Mouse (Mus musculus) spleen, embryonic (tissue): ENCODE measurements at regions not wholly inside any gene's neighbourhood (a gene's known extent, or its start where the extent isn't known, plus 50 kb on each side); places are given as distances from the start of the nearest gene placed in this dataset.

Source experiments
- CTCF ChIA-PET: fragments of 350-600 bp; sonication (Branson Sonifier 250); formaldehyde crosslinking; loops from one replicate; lab custom pipeline; 2022; lab: Charles Lee

DNA sequence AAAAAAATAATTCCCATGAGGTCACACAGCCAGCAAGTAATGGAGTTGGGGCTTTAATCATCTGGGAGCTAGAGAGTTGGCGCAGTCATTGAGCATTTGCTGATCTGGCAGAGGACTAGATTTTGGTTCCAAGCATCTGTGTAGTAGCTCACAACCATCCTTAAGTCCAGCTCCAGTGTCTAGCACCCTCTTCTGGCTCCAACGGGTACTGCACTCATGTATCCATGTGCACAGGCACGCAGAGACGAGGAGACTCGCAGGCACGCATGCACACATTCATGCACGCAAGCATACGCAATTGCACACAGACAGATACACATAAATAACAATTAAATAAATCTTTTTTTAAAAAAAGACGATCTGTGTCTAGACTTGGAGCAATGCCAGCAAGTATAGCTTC lies 455.5 kb upstream of the Tbx3 start:
- CTCF ChIA-PET = no interaction called here

GRCm38 (mm10) chr5:119215364-119215763 lies 455.1 kb upstream of the Tbx3 start:
- CTCF ChIA-PET = no interaction called here

DNA sequence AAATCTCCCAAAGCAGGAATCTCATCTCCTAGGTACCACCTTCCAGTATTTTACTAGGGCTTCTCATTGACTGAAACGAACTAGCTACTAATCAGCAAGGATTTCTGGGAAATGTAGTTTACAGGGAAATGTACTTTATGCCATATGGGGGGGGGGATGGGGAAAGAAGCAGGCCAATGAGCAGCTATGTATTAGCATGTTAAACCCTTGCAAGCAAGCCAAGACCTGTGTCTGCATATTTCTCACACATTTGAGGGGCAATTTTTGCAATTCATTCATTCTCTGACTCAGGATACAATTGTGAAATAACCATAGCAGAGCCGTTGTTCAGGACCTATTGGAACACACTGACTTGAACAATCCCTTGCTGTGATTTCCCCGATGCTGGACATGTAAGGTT lies 454.3 kb upstream of the Tbx3 start:
- CTCF ChIA-PET = interaction anchor here (0.7 kb wide), 1 partner anchor 1819 kb away, joined by 3 read pairs; no protein-coding TSS in a partner anchor

- CTCF ChIA-PET = no interaction called here
Measured at GRCm38 (mm10) chr5:119217077-119217476, 453.4 kb upstream of the Tbx3 start.

DNA sequence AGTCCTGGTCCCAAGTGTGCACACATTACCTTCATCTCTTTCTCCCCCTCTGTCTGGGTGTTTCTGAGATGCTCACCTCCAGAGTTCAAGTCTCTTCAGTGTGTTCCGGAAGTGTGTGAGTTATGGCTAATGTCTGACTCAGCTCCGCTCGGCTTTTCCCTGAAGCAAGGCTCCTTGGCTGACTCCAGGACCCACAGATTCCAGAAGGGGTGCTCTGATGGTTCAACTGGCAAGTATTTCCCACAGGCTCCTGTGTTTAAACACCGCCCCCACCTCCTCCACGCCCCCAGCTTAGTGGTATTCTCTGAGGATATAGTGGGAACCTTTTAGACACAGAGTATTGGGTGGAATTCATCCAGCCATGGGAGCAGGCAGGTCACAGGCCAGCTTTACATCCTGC lies 441.8 kb upstream of the Tbx3 start:
- CTCF ChIA-PET = no interaction called here

- CTCF ChIA-PET = no interaction called here
Measured at GRCm38 (mm10) chr5:119232941-119233340, 437.5 kb upstream of the Tbx3 start.

DNA sequence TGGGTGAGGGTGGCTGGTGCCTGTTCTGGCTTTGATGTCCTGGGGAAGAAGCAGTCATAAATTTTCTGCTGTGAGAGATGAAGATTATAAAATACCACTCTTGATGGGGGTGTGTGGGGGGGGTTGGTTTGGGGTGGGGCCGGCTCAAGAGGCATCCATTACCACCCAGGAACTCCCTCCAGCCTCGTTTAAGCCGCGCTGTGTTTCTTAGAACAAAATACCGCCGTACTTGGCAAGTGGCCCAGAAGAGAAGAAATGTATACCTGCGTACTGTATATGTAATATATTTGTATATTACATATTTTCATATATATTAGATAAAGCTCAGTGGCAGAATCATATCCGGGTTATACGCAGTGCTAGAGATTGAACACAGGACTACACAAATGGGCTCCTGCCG lies 434.6 kb upstream of the Tbx3 start:
- CTCF ChIA-PET = no interaction called here

DNA sequence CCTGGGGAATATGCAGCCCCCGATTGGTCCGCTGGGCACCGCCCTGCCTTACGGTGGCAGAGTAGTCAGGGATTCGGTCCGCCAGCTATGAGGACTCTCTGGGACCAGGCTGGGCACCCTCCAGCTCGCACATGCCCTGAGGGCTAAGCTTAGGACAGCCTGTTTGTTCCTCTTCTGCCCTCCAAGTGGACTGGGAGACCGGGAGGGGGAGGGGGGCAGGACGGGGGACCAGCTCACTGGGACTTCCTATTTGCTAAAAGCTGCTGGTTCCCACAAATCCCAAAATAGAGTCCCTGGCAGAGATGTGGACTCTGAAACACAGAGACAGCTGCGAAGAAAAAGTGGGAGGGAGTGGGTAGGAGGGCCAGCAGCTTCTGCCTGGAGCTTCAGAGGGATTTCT lies 423.6 kb upstream of the Tbx3 start:
- CTCF ChIA-PET = no interaction called here

DNA sequence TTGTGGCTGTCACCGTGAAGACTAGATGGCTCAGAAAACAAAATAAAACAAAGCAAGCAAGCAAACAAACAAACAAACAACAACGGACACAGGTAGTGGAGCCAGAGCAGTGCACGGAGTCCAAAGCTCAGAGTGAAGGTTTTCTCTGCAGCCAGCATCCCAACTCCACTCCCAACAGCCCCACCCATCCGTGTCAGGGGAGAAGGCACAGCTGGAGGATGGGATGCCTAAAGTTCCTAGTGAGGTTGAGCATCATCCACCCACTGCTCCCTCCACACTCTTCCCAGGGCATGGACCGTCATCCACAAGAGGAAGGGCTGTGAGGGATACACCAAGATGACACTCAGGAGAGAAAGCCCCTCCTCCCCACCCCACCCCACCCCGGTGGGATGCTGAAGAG lies 421.8 kb upstream of the Tbx3 start:
- CTCF ChIA-PET = no interaction called here

DNA sequence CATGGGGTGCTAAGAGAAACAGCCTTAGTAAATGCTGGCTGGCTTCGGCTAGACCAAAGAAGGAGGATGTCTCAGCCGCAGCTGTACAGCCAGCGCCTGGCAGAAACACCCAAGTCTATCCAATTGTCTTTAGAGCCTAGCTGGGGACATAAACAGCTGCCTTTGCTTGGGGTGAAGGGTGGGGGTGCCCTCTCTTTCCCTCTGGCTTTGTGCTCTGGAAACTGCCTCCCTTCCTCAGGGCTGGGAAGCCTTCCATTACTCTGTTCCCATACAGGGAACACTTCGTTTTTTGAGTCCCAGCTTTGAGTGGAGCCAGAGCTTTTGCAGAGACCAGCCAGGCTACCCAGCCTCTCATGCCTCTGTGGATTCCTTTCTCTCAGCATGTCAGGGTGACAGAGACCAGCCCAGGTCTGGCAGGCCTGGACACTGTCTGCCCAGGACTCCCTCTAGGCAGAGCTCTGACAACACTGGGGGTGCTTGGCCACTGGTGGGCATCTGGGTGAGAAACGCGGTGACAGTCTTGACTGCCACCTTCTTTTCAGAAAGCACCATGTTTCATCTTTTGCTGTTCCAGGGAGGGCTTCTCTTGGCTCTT lies 421.2 kb upstream of the Tbx3 start:
- CTCF ChIA-PET = no interaction called here

DNA sequence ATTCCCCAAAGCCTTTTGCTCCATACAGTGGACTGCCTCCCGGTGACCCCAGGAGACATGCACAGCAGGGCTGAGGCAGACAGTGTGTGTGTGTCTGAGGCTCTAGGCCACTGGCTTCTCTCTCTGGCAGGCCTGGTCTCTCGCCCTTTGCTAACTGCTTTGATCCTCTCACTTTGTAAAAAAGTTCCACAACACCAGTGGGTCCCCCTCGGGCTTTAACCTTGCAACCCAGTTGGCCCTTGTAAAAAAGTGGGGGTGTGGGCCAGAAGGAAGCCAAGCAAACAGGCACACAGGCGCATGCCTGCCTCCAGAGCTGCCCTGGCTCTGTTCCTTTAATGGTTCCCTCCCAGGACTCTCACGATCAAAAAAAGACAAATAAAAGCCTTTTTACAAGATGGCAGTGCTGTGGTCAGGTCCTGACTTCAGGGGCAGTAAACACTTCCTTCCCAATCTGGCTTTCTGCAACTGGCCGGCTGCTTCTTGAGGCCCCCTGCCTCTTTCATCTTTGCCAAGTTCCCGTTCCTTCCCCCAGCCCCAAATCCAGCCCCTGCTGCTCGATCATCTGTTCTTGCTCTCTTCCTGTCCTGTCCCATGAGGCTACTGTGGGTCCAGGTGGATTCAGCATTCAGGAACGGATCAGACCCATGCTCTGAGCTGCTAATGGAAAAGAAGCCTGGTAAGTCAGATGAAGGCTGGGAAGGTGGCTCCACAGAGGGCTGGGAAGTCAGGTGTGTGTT lies 419.0 kb upstream of the Tbx3 start:
- CTCF ChIA-PET = interaction anchor here (0.5 kb wide), 1 partner anchor 420 kb away, joined by 10 read pairs; no protein-coding TSS in a partner anchor

- CTCF ChIA-PET = no interaction called here
Measured at GRCm38 (mm10) chr5:119257374-119258120, 412.9 kb upstream of the Tbx3 start.

DNA sequence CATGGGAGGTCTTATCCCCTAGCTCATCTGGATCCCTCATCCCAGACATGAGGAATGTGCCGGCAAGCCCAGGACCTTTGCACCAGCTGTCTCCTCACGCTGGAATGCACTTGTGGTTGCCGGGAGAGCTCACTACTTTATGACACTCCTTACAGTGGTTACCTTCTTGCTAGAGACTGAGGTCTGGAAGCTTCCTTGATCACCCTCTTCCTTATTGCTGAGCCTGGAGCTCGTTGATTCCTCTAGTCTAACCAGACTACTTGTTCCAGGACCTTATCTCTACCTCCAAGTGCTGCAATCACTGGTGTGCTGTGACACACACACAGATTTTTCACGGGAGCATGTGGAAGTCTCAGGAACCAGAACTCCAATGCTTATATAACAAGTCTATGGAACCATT lies 411.6 kb upstream of the Tbx3 start:
- CTCF ChIA-PET = no interaction called here

DNA sequence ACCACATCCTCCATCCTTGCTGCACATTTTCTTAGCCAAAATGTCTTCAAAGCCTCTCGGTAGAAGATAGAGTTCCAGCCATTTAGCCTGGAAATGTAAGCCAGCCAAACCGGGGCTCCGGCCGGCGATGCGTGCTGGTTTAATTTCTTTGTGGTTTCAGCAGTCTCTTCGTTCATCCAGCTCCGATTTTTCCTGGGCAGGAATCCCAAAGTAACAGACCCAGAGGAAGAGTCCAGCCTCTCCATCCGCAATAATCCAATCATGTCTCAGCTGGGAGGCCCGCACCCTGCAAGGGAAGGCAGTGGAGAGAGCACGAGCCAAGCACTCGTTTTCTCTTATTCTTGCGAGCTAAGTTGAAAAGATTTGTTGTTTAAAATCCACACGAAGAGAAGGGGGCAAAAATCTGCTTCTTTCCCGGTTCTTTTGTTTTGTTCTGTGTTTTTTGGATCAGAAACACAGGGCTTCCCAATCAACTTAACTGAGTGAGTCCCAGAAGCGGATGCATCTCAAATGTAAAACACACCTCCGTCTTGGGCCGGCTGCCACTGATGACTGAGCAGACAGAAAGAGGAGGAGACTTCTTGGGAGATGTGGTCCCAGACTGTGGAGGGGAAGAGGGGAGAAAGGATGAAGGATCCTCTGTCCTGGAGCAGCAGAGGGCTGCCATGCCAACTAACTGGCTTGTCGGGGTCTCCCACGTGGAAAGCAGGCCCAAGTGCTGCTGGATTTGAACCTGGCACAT lies 405.1 kb upstream of the Tbx3 start:
- CTCF ChIA-PET = no interaction called here

GRCm38 (mm10) chr5:119271234-119271852 lies 399.1 kb upstream of the Tbx3 start:
- CTCF ChIA-PET = no interaction called here

- CTCF ChIA-PET = no interaction called here
Measured at GRCm38 (mm10) chr5:119273203-119273602, 397.3 kb upstream of the Tbx3 start.

- CTCF ChIA-PET = no interaction called here
Measured at GRCm38 (mm10) chr5:119273615-119274014, 396.9 kb upstream of the Tbx3 start.

GRCm38 (mm10) chr5:119274817-119275494 lies 395.5 kb upstream of the Tbx3 start:
- CTCF ChIA-PET = no interaction called here

DNA sequence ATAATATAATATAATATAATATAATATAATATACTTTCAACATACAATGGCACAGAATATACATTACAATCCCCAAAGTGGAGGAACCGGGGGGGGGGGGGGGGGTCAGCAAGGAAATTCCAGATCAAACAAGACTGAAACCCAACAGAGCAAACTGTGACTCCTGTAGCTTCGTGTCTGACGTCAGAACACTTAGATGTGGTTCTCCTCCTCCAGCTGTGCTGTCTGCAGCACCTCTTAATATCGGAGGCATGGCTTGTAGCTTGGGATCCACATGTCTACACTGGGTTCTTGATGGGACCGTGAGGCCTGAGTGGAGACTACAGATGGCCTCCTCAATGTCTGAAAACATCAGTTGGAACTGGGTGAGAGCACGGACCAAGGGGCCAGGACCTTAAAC lies 390.3 kb upstream of the Tbx3 start:
- CTCF ChIA-PET = no interaction called here

GRCm38 (mm10) chr5:119289808-119290207 lies 380.7 kb upstream of the Tbx3 start:
- CTCF ChIA-PET = no interaction called here

DNA sequence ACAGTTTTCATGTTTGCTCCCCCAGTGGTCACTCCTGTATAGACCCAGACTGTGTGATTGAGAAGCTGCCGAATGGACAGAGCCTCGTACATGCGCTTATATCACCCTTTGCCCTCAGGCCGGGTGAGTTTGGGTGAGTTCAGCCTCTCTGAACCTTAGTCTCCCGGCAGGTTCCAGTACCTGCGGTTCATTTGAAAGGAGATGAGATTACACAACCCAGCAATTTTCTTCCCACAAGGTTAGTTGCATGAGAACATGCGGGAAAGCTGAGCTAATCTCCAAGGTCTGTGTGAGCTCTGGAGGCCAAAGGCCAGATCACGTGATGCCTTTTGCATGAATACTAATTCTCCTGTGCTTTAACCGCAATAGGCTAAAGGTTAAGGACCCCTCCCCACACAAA lies 378.1 kb upstream of the Tbx3 start:
- CTCF ChIA-PET = no interaction called here
